Mouse (Mus musculus) stomach, embryonic 14.5 days (tissue): ENCODE measurements around the gene Atp8b3. TPM values are rescaled to one million over a fixed set of nuclear protein-coding genes. Genes with fewer than 3 reads are reported as not detected.
A peak's percentile ranks its signal among the peaks of the same experiment; 100 is the strongest.

ENCODE experiments used
- ATAC-seq: fragments of 200-750 bp; cut with Nextera tagmentation; 2 replicates; pipeline ENCODE4 v1.8.0; 2017; ENCODE audit warnings: low read depth, moderate TSS enrichment; ENCODE audit not compliant: insufficient number of reproducible peaks, insufficient read depth, low FRiP score
- H3K27ac ChIP-seq: fragments of 300-500 bp; sonication (generic); 2 replicates; pipeline ENCODE4 v1.5.1; 2014; ENCODE audit warnings: mild to moderate bottlenecking, low read length, moderate library complexity, mixed read lengths
- H3K27me3 ChIP-seq: fragments of 300-500 bp; sonication (generic); 2 replicates; pipeline ENCODE4 v1.6.1; 2014; ENCODE audit warnings: low read length, control low read depth, mixed read lengths; ENCODE audit not compliant: control insufficient read depth, insufficient read depth
- H3K36me3 ChIP-seq: fragments of 300-500 bp; sonication (generic); 2 replicates; pipeline ENCODE4 v1.6.1; 2014; ENCODE audit warnings: mild to moderate bottlenecking, control low read depth, low read length, moderate library complexity, mixed read lengths; ENCODE audit not compliant: control insufficient read depth, insufficient read depth
- H3K4me1 ChIP-seq: fragments of 300-500 bp; sonication (generic); 2 replicates; pipeline ENCODE4 v1.6.1; 2014; ENCODE audit warnings: low read length, control low read depth, mixed read lengths; ENCODE audit not compliant: control insufficient read depth, insufficient read depth
- H3K4me2 ChIP-seq: fragments of 300-500 bp; sonication (generic); replicated peaks from 2 replicates; pipeline ENCODE4 v1.6.1; 2014; ENCODE audit warnings: low read depth, low read length, control low read depth
- H3K4me3 ChIP-seq: fragments of 300-500 bp; sonication (generic); 2 replicates; pipeline ENCODE4 v1.5.1; 2014; ENCODE audit warnings: low read depth, low read length, control low read depth
- H3K9ac ChIP-seq: fragments of 300-500 bp; sonication (generic); replicated peaks from 2 replicates; pipeline ENCODE4 v1.6.1; 2014; ENCODE audit warnings: low read depth, mild to moderate bottlenecking, control low read depth, low read length, moderate library complexity, mixed read lengths
- H3K9me3 ChIP-seq: fragments of 300-500 bp; sonication (generic); 2 replicates; pipeline ENCODE4 v1.6.1; 2016; ENCODE audit warnings: low read depth, low read length, control low read depth; ENCODE audit not compliant: control insufficient read depth
- WGBS: fragments of 180-500 bp; shearing (Covaris S2); extraction: QIAGEN DNeasy Blood & Tissue Kit; methylation state at CpG from one replicate; pipeline ENCODE4 v1.1.7; 2014; 5-methylcytosine and 5-hydroxymethylcytosine counted together
- polyA plus RNA-seq: library from polyadenylated mRNA; unstranded; fragments of >200 nt; fragmentation: Nextera tagmentation; extraction: Ambion mirVana; gene quantifications from 2 replicates; pipeline ENCODE4 v1.2.1, GENCODE M21; 2014

Gene Atp8b3
- polyA plus RNA-seq, 1 experiment from 2014 or later: 0.25 TPM

DNA sequence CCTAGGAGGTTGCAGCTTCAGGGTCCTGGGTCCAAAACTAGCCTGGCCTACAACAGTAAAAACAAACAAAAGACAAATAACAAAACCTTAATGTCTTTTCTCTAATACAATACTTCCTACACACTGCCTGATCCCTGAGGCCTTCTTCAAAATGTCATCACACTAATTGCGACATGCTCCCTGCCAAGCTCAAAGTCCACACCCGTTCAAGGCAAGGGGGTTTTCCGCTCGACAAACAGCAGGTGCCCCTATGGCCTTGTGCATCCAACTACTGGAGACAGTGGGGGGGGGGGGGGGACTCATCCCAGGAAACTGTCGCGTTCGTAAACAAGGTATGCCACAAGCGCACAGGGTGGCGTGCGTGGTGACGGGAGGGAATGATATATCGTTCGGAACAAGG, 21.7 kb upstream of the Atp8b3 start:
- Histone ChIP-seq H3K27ac (no peak overlapping the region), H3K9me3 (no peaks in the 10 kb centered on the region), H3K4me2 (peak overlapping the region; percentile 94), H3K27me3 (no peaks in the 10 kb centered on the region), H3K9ac (peak overlapping the region; percentile 89), H3K4me1 (peaks cover 15% of the 10 kb centered on the region), H3K36me3 (no peaks in the 10 kb centered on the region), H3K4me3 (peak overlapping the region; percentile 98)
- ATAC-seq: no peak
- 1% methylated on average over 13 of the region's 13 CpGs for WGBS

DNA sequence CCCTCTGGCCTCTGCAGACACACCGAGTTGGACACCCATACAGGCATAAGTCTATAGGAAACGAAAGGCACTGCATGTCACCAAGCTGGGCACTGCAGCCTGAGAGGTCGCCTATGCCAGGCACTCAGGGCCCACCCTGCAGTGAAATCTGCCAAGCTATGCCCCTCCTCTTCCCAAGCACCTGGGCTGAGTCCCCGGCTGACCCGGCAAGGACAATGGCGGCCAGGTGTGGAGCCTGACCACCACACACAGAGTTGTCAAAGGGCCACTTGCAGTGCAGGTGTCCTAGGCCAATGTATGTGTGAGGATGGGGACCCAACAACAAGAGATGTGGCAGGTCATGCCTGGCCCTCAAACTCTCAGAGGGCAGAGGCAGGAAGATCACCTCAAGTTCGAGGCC, 20.5 kb upstream of the Atp8b3 start:
- Histone ChIP-seq H3K27ac (no peak overlapping the region), H3K9me3 (no peaks in the 10 kb centered on the region), H3K36me3 (no peaks in the 10 kb centered on the region), H3K4me1 (peaks cover 15% of the 10 kb centered on the region), H3K9ac (no peak overlapping the region), H3K27me3 (no peaks in the 10 kb centered on the region), H3K4me3 (no peak overlapping the region), H3K4me2 (no peak overlapping the region)
- WGBS: 92% methylated on average over 7 of the region's 7 CpGs
- ATAC-seq: no peak

DNA sequence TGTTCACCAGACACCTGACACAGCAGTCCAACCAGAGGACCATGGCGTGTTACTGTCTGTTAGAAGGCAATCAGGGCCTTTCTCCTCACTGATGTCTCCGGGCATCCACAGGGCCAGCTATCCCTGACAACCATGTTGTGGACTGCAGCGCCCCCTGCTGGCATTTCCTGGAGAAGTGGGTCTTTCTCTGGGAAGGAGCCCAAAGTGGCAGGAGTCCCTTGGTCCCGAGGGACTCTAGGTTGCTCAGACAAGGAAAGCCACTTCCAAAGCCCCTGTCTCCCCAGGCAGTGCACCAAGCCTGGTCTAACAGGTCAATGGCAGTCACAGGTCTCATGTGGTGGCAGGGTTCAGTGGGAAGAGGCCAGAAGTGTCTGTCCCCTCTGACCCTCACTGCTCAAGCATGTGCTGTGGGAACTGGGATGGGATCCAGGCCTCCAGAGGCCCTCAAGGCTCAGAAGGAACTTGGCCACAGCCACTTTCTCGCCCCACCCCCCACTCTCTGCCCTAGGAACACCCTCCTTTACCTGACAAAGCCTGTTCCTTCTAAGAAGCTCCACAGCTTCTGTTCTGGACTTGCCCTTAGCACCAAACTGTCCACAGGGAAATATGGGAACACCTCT, 18.5 kb upstream of the Atp8b3 start:
- Histone ChIP-seq H3K27ac (no peak overlapping the region), H3K27me3 (no peaks in the 10 kb centered on the region), H3K4me2 (no peak overlapping the region), H3K4me3 (no peak overlapping the region), H3K9me3 (no peaks in the 10 kb centered on the region), H3K36me3 (no peaks in the 10 kb centered on the region), H3K4me1 (peaks cover 15% of the 10 kb centered on the region), H3K9ac (no peak overlapping the region)
- ATAC-seq: no peak
- 42% methylated on average over 5 of the region's 5 CpGs for whole genome bisulfite sequencing

DNA sequence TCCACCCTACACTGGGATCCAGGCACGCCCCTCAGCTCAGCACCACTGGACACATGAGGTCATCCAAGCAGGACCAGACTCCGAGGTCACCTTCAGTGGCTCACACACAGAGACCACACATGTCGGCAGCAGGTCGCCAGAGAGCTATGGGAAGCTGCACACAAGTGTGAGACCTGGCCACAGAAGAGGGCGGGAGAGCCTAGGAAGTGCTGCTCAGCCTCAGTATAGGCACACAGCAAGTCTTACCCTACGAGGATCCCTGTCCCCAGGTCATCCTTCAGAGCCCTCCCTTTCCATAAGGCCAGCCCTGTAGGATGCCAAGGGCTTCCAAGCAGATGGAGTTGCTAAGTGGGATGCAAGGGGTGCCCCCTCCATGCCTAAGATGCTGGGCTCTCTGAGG, 15.1 kb upstream of the Atp8b3 start:
- 81% methylated on average over 6 of the region's 6 CpGs for WGBS
- no peaks in the 10 kb centered on the region for H3K9me3 ChIP-seq
- H3K4me2 ChIP-seq: no peak overlapping the region
- H3K27ac ChIP-seq: no peak overlapping the region
- no peak overlapping the region for H3K4me3 ChIP-seq
- no peak for ATAC-seq
- H3K36me3 ChIP-seq: peaks cover 11% of the 10 kb centered on the region
- no peak overlapping the region for H3K9ac ChIP-seq
- 0 out of 2 replicates have a peak, but pooled peaks cover 5% of the 10 kb centered on the region for H3K4me1 ChIP-seq
- no peaks in the 10 kb centered on the region for H3K27me3 ChIP-seq

DNA sequence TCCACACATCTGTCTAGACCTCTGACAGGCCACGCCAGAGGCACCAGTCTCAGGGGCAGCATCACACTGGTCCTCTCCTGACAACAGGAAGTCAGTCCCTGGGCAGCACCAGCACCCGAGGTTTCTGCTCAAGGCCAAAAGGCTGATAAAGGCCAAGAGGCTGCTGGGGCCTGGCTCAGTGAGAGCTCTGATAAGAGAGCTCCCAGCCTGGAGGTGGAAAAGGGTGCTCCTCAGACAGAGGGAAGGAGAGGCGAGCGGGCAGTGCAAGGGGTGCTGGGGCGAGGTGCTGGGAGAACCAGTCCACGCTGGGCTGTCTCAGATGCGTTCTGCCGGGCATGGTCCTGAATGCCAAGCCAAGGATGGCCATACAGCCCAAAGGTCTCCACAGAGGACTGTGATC, 14.7 kb upstream of the Atp8b3 start:
- Histone ChIP-seq H3K4me1 (0 out of 2 replicates have a peak, but pooled peaks cover 4% of the 10 kb centered on the region), H3K9me3 (no peaks in the 10 kb centered on the region), H3K27ac (no peak overlapping the region), H3K4me2 (no peak overlapping the region), H3K4me3 (no peak overlapping the region), H3K36me3 (peaks cover 11% of the 10 kb centered on the region), H3K27me3 (no peaks in the 10 kb centered on the region), H3K9ac (no peak overlapping the region)
- 85% methylated on average over 8 of the region's 8 CpGs for WGBS
- peak; percentile 60; the same call in 1 of the 2 replicates for ATAC-seq

DNA sequence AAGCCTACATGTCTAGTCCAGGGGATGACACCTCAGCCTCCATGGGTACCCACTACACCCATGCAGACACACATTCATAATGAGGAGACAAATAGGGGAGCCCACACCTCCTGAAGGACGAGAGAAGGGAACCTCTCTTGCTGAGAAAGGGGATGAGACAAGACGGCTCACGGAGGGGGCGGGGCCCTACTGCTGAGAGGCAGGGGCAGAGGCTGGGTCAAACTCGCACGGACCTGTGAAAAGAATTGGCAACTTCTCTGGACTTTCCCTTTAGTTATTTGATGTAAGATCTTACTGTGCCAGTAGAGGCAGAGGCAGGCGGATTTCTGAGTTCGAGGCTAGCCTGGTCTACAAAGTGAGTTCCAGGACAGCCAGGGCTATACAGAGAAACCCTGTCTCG, 13.4 kb upstream of the Atp8b3 start:
- H3K9me3 ChIP-seq: no peaks in the 10 kb centered on the region
- peaks cover 17% of the 10 kb centered on the region for H3K36me3 ChIP-seq
- no peak overlapping the region for H3K4me3 ChIP-seq
- no peaks in the 10 kb centered on the region for H3K27me3 ChIP-seq
- WGBS: 65% methylated on average over 9 of the region's 9 CpGs
- H3K9ac ChIP-seq: no peak overlapping the region
- no peak overlapping the region for H3K4me2 ChIP-seq
- H3K27ac ChIP-seq: no peak overlapping the region
- no peaks in the 10 kb centered on the region for H3K4me1 ChIP-seq
- no peak for ATAC-seq

DNA sequence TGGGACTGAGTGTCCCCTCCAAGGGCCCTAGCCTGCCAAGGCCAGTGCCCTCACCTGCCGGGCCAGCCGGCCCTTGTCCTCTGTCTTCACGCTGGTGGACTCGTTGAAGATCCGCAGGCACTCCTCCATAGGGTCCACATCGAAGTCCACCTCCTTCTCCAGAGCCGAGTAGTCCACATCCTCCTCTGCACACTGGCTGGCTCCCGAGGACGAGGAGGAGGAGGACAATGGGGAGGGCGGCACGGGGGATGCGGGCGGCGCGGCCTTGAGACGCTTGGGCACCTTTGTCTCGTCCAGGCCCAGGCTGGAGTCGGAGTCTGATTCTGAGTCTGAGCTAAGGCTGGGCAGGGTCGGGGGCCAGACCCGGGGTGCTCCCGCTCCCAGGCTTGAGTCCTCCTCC, 10.4 kb upstream of the Atp8b3 start:
- 91% methylated on average over 21 of the region's 21 CpGs for WGBS
- ATAC-seq: no peak
- Histone ChIP-seq H3K9me3 (no peaks in the 10 kb centered on the region), H3K4me3 (no peak overlapping the region), H3K9ac (no peak overlapping the region), H3K27me3 (no peaks in the 10 kb centered on the region), H3K4me1 (no peaks in the 10 kb centered on the region), H3K4me2 (no peak overlapping the region), H3K36me3 (peaks cover 43% of the 10 kb centered on the region), H3K27ac (no peak overlapping the region)

DNA sequence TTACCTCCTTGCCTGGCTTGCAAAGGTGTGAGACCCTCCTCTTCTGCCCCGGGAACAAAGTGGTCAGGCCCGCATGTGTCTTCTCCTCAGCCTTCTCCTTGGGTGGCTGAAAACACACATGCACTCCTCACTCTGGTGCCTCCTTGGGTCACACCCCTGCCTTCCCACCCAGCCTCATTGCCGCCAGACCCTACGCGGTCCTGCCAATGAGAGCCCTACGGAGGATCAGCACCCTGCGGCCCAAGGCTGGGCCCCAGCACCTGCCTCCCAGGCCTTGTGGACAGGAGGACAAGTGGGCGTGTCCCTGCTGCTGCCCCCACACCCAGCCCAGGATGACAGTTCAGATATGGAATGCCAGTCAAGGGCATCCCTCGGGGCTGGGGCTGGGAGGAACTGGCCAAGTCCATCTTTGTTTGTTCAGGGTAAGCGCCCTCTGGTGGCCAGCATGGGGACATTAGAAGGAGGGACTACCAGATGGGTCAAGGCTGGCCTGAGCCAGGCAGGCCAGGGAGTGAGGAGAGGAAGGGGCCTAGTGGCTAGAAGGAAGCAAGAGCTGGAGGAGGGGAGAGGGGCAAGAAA, 9.6 kb upstream of the Atp8b3 start:
- Histone ChIP-seq H3K4me1 (no peaks in the 10 kb centered on the region), H3K9ac (no peak overlapping the region), H3K4me3 (no peak overlapping the region), H3K27me3 (no peaks in the 10 kb centered on the region), H3K27ac (no peak overlapping the region), H3K4me2 (no peak overlapping the region), H3K36me3 (peaks cover 49% of the 10 kb centered on the region), H3K9me3 (no peaks in the 10 kb centered on the region)
- ATAC-seq: peak; percentile 20; the same call in 1 of the 2 replicates
- WGBS: 73% methylated on average over 10 of the region's 10 CpGs

DNA sequence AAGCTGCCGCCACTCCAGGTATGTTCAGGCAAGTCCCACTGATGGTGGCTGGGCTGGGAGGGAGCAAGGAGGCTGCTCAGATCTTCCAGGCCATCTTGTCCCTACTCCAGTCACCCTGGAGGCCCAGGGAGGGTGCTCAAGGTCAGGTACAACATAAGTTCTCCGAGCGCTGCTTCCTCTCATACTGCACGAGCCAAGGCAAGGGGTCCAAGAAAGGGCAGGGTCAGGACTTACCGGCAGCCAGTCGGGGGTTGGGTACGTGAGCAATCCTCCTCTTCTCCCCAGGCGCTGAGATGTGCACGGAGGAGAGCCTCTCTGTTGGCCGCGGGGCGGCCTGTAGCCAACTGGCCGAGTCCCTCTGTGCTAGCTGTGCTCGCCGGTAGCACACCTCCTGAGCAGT, 8.6 kb upstream of the Atp8b3 start:
- Histone ChIP-seq H3K27ac (no peak overlapping the region), H3K9me3 (no peaks in the 10 kb centered on the region), H3K4me1 (no peaks in the 10 kb centered on the region), H3K9ac (no peak overlapping the region), H3K4me3 (no peak overlapping the region), H3K4me2 (no peak overlapping the region), H3K36me3 (peaks cover 59% of the 10 kb centered on the region), H3K27me3 (no peaks in the 10 kb centered on the region)
- WGBS: 90% methylated on average over 15 of the region's 15 CpGs
- no peak for ATAC-seq
